Mouse (Mus musculus): ENCODE measurements at regions not wholly inside any gene's neighbourhood (a gene's known extent, or its start where the extent isn't known, plus 50 kb on each side); places are given as distances from the start of the nearest gene placed in this dataset.

- TF ChIP-seq POLR2A (IDR thresholded peaks at IDR 0.05; ENCODE audit: insufficient read depth, low read length) = no peak
- no peak for TF ChIP-seq CTCF (IDR thresholded peaks at IDR 0.05; ENCODE audit: low read depth, low read length)
- TF ChIP-seq EP300 (IDR thresholded peaks at IDR 0.05; ENCODE audit: insufficient read depth, low read depth, low read length) = no peak
- H3K36me3 ChIP-seq (ENCODE audit: control insufficient read depth, insufficient read depth, low read length, poor library complexity, severe bottlenecking) = no peaks in the 10 kb centered on the region
- no peaks in the 10 kb centered on the region for H3K9me3 ChIP-seq (replicated peaks; ENCODE audit: control insufficient read depth, insufficient read depth, low read length, poor library complexity, severe bottlenecking)
Measured at GRCm38 (mm10) chr3:115779144-115779890, 64.4 kb upstream of the S1pr1 start.

GRCm38 (mm10) chr3:115779906-115780305 lies 65.0 kb upstream of the S1pr1 start:
- Histone ChIP-seq H3K27me3 (ENCODE audit: control insufficient read depth, insufficient read depth, low read length, poor library complexity, severe bottlenecking) (no peaks in the 10 kb centered on the region), H3K9ac (ENCODE audit: low read depth, poor library complexity, severe bottlenecking) (no peak overlapping the region), H3K9me3 (replicated peaks; ENCODE audit: control insufficient read depth, insufficient read depth, low read length, poor library complexity, severe bottlenecking) (no peaks in the 10 kb centered on the region), H3K36me3 (ENCODE audit: control insufficient read depth, insufficient read depth, low read length, poor library complexity, severe bottlenecking) (no peaks in the 10 kb centered on the region), H3K4me1 (ENCODE audit: control insufficient read depth, insufficient read depth, low read length) (no peaks in the 10 kb centered on the region), H3K27ac (ENCODE audit: insufficient read depth, low read length) (no peak overlapping the region), H3K4me3 (ENCODE audit: low read depth, low read length) (no peak overlapping the region)
- TF ChIP-seq EP300 (IDR thresholded peaks at IDR 0.05; ENCODE audit: insufficient read depth, low read depth, low read length) (no peak), POLR2A (IDR thresholded peaks at IDR 0.05; ENCODE audit: insufficient read depth, low read length) (no peak), CTCF (IDR thresholded peaks at IDR 0.05; ENCODE audit: low read depth, low read length) (no peak)

More at GRCm38 (mm10) chr3:115779144-115779890, 64.4 kb upstream of the S1pr1 start:
- Histone ChIP-seq H3K27me3 (ENCODE audit: control insufficient read depth, insufficient read depth, low read length, poor library complexity, severe bottlenecking) (no peaks in the 10 kb centered on the region), H3K4me3 (ENCODE audit: low read depth, low read length) (no peak overlapping the region), H3K27ac (ENCODE audit: insufficient read depth, low read length) (no peak overlapping the region), H3K9ac (ENCODE audit: low read depth, poor library complexity, severe bottlenecking) (no peak overlapping the region), H3K4me1 (ENCODE audit: control insufficient read depth, insufficient read depth, low read length) (no peaks in the 10 kb centered on the region)

GRCm38 (mm10) chr3:115782726-115783125 lies 67.9 kb upstream of the S1pr1 start:
- H3K4me1 ChIP-seq (ENCODE audit: control insufficient read depth, insufficient read depth, low read length) = no peaks in the 10 kb centered on the region
- H3K27me3 ChIP-seq (ENCODE audit: control insufficient read depth, insufficient read depth, low read length, poor library complexity, severe bottlenecking) = no peaks in the 10 kb centered on the region
- H3K4me3 ChIP-seq (ENCODE audit: low read depth, low read length) = no peak overlapping the region
- no peak overlapping the region for H3K9ac ChIP-seq (ENCODE audit: low read depth, poor library complexity, severe bottlenecking)
- no peaks in the 10 kb centered on the region for H3K9me3 ChIP-seq (replicated peaks; ENCODE audit: control insufficient read depth, insufficient read depth, low read length, poor library complexity, severe bottlenecking)
- TF ChIP-seq CTCF (IDR thresholded peaks at IDR 0.05; ENCODE audit: low read depth, low read length) (no peak), POLR2A (IDR thresholded peaks at IDR 0.05; ENCODE audit: insufficient read depth, low read length) (no peak), EP300 (IDR thresholded peaks at IDR 0.05; ENCODE audit: insufficient read depth, low read depth, low read length) (no peak)
- H3K27ac ChIP-seq (ENCODE audit: insufficient read depth, low read length) = no peak overlapping the region
- no peaks in the 10 kb centered on the region for H3K36me3 ChIP-seq (ENCODE audit: control insufficient read depth, insufficient read depth, low read length, poor library complexity, severe bottlenecking)

GRCm38 (mm10) chr3:115787360-115787759 lies 72.5 kb upstream of the S1pr1 start:
- H3K9ac ChIP-seq (ENCODE audit: low read depth, poor library complexity, severe bottlenecking) = no peak overlapping the region
- no peaks in the 10 kb centered on the region for H3K36me3 ChIP-seq (ENCODE audit: control insufficient read depth, insufficient read depth, low read length, poor library complexity, severe bottlenecking)
- H3K27me3 ChIP-seq (ENCODE audit: control insufficient read depth, insufficient read depth, low read length, poor library complexity, severe bottlenecking) = no peaks in the 10 kb centered on the region
- H3K4me1 ChIP-seq (ENCODE audit: control insufficient read depth, insufficient read depth, low read length) = no peaks in the 10 kb centered on the region
- H3K27ac ChIP-seq (ENCODE audit: insufficient read depth, low read length) = no peak overlapping the region
- H3K9me3 ChIP-seq (replicated peaks; ENCODE audit: control insufficient read depth, insufficient read depth, low read length, poor library complexity, severe bottlenecking) = no peaks in the 10 kb centered on the region
- H3K4me3 ChIP-seq (ENCODE audit: low read depth, low read length) = no peak overlapping the region
- TF ChIP-seq POLR2A (IDR thresholded peaks at IDR 0.05; ENCODE audit: insufficient read depth, low read length) (no peak), CTCF (IDR thresholded peaks at IDR 0.05; ENCODE audit: low read depth, low read length) (no peak), EP300 (IDR thresholded peaks at IDR 0.05; ENCODE audit: insufficient read depth, low read depth, low read length) (no peak)

- TF ChIP-seq POLR2A (IDR thresholded peaks at IDR 0.05; ENCODE audit: insufficient read depth, low read length) = no peak
- TF ChIP-seq EP300 (IDR thresholded peaks at IDR 0.05; ENCODE audit: insufficient read depth, low read depth, low read length) = no peak
- TF ChIP-seq CTCF (IDR thresholded peaks at IDR 0.05; ENCODE audit: low read depth, low read length) = no peak
- Histone ChIP-seq H3K4me3 (ENCODE audit: low read depth, low read length) (no peak overlapping the region), H3K27ac (ENCODE audit: insufficient read depth, low read length) (no peak overlapping the region)
Measured at GRCm38 (mm10) chr3:115788525-115788924, 73.7 kb upstream of the S1pr1 start.

GRCm38 (mm10) chr3:115789063-115789462 lies 74.2 kb upstream of the S1pr1 start:
- no peaks in the 10 kb centered on the region for H3K4me1 ChIP-seq (ENCODE audit: control insufficient read depth, insufficient read depth, low read length)
- no peaks in the 10 kb centered on the region for H3K27me3 ChIP-seq (ENCODE audit: control insufficient read depth, insufficient read depth, low read length, poor library complexity, severe bottlenecking)
- TF ChIP-seq EP300 (IDR thresholded peaks at IDR 0.05; ENCODE audit: insufficient read depth, low read depth, low read length) (no peak), POLR2A (IDR thresholded peaks at IDR 0.05; ENCODE audit: insufficient read depth, low read length) (no peak), CTCF (IDR thresholded peaks at IDR 0.05; ENCODE audit: low read depth, low read length) (no peak)
- no peak overlapping the region for H3K9ac ChIP-seq (ENCODE audit: low read depth, poor library complexity, severe bottlenecking)
- H3K27ac ChIP-seq (ENCODE audit: insufficient read depth, low read length) = no peak overlapping the region
- H3K9me3 ChIP-seq (replicated peaks; ENCODE audit: control insufficient read depth, insufficient read depth, low read length, poor library complexity, severe bottlenecking) = no peaks in the 10 kb centered on the region
- no peaks in the 10 kb centered on the region for H3K36me3 ChIP-seq (ENCODE audit: control insufficient read depth, insufficient read depth, low read length, poor library complexity, severe bottlenecking)
- no peak overlapping the region for H3K4me3 ChIP-seq (ENCODE audit: low read depth, low read length)

More at GRCm38 (mm10) chr3:115788525-115788924, 73.7 kb upstream of the S1pr1 start:
- H3K36me3 ChIP-seq (ENCODE audit: control insufficient read depth, insufficient read depth, low read length, poor library complexity, severe bottlenecking) = no peaks in the 10 kb centered on the region
- H3K4me1 ChIP-seq (ENCODE audit: control insufficient read depth, insufficient read depth, low read length) = no peaks in the 10 kb centered on the region
- H3K27me3 ChIP-seq (ENCODE audit: control insufficient read depth, insufficient read depth, low read length, poor library complexity, severe bottlenecking) = no peaks in the 10 kb centered on the region
- no peak overlapping the region for H3K9ac ChIP-seq (ENCODE audit: low read depth, poor library complexity, severe bottlenecking)
- H3K9me3 ChIP-seq (replicated peaks; ENCODE audit: control insufficient read depth, insufficient read depth, low read length, poor library complexity, severe bottlenecking) = no peaks in the 10 kb centered on the region
